ENCODE assay signal across 8 mouse cellular contexts in the genomic region with DNA sequence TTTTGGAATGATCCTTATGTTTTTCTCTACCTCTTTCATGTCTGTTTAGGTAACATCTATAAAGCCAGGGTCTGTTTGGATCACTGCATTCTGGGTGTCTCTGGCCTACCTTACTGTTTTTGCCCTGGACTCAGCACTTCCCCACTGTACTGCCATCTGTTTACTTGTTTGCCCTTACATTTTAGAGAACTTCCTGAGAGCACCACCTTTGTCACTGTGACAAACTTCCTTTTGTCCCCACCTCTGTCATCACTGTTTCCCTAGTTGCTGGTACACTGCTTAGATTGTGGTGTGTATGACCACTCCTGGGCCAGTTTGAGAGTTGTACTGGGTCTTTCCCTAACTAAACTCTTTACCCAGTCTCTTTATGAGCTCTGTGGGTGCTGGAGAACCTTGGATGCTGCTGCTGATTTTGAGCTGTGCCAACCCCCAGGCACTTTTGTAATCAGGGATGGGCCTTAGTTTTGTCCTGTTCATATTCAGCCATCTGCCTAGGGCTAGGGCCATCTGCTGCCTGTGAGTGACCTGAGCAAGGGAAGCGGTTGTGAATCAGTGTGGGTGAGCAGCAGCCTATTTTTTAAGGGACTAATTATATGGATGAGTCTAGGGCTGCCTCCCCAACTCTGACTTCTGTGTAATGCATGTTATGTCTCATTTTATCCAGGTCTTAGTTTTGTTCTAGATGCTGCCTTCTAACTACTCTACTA. TPM values are rescaled to one million over a fixed set of nuclear protein-coding genes. Genes with fewer than 3 reads are reported as not detected.
DNase-seq lines count a peak whose midpoint lies in the region; ATAC-seq and TF ChIP-seq lines count a peak whose summit lies in the region.

No protein-coding gene starts in this region.

- no peak for TF ChIP-seq POLR2A in spleen, adult 2 months (IDR thresholded peaks at IDR 0.05; ENCODE audit: low read depth, low read length)

- H3K4me1 ChIP-seq in spleen, adult 2 months (ENCODE audit: control insufficient read depth, insufficient read depth, insufficient read length): peaks cover 28% of the 10 kb centered on the region
- peaks cover 26% of the 10 kb centered on the region for H3K4me1 ChIP-seq in intestine, embryonic 15.5 days (replicated peaks)
- peaks cover 3% of the 10 kb centered on the region; the same call in 1 of the 2 replicates for H3K4me1 ChIP-seq in neural tube, embryonic 14.5 days (ENCODE audit: control insufficient read depth, insufficient read depth, low read length)

- peak; percentile 51 for DNase-seq in adrenal gland, adult 2 months
- no peak for DNase-seq in adrenal gland, adult 18-20 months (ENCODE audit: low spot score in 2 of 2)
- DNase-seq in spleen, adult 2 months (ENCODE audit: low read depth in 1 of 2, low spot score in 2 of 2): peak in 1 of 2 experiments; percentile 22
- DNase-seq in spleen, postnatal 4 days (ENCODE audit: low spot score in 2 of 2): no peak
- DNase-seq in frontal cortex, postnatal 14 days (ENCODE audit: low spot score in 2 of 2): no peak
- no peak for DNase-seq in adrenal gland, postnatal 25 days

- TF ChIP-seq CTCF in spleen, adult 2 months (IDR thresholded peaks at IDR 0.05; ENCODE audit: extremely low read depth, insufficient read depth, insufficient read length, insufficient replicate concordance): no peak

- H3K9ac ChIP-seq in intestine, embryonic 15.5 days: no peak overlapping the region
- no peak overlapping the region for H3K9ac ChIP-seq in neural tube, embryonic 14.5 days (replicated peaks; ENCODE audit: low read depth, low read length)

- no peaks in the 10 kb centered on the region for H3K9me3 ChIP-seq in intestine, embryonic 15.5 days
- H3K9me3 ChIP-seq in neural tube, embryonic 14.5 days (ENCODE audit: control insufficient read depth, low read length): no peaks in the 10 kb centered on the region

- H3K27ac ChIP-seq in spleen, adult 2 months (ENCODE audit: insufficient read depth, low read length): peak overlapping the region; percentile 67
- H3K27ac ChIP-seq in intestine, embryonic 15.5 days: peak overlapping the region; percentile 24; the same call in 1 of the 2 replicates
- peak overlapping the region; percentile 16; the same call in 1 of the 2 replicates for H3K27ac ChIP-seq in neural tube, embryonic 14.5 days (ENCODE audit: low read depth, low read length)

- no peaks in the 10 kb centered on the region for H3K27me3 ChIP-seq in spleen, adult 2 months (ENCODE audit: control insufficient read depth, insufficient read depth, low read length)
- H3K27me3 ChIP-seq in intestine, embryonic 15.5 days (replicated peaks): no peaks in the 10 kb centered on the region
- no peaks in the 10 kb centered on the region for H3K27me3 ChIP-seq in neural tube, embryonic 14.5 days (ENCODE audit: control insufficient read depth, insufficient read depth, low read length)

- H3K4me2 ChIP-seq in intestine, embryonic 15.5 days (replicated peaks): no peak overlapping the region
- H3K4me2 ChIP-seq in neural tube, embryonic 14.5 days (ENCODE audit: low read depth, low read length): no peak overlapping the region

- no peak overlapping the region for H3K4me3 ChIP-seq in spleen, adult 2 months (ENCODE audit: extremely low read depth, insufficient read depth, insufficient read length)
- no peak overlapping the region for H3K4me3 ChIP-seq in intestine, embryonic 15.5 days (replicated peaks)
- H3K4me3 ChIP-seq in neural tube, embryonic 14.5 days (ENCODE audit: low read depth, low read length): no peak overlapping the region

- ATAC-seq in intestine, embryonic 15.5 days: no peak
- ATAC-seq in neural tube, embryonic 14.5 days (ENCODE audit: low read depth): no peak

- 94% methylated on average over 1 of the region's 1 CpGs for WGBS in spleen, adult 2 months
- WGBS in intestine, embryonic 15.5 days: 58% methylated on average over 1 of the region's 1 CpGs
- WGBS in neural tube, embryonic 14.5 days: 32% methylated on average over 1 of the region's 1 CpGs

- no peaks in the 10 kb centered on the region for H3K36me3 ChIP-seq in spleen, adult 2 months (ENCODE audit: control insufficient read depth, insufficient read depth, low read length)
- no peaks in the 10 kb centered on the region for H3K36me3 ChIP-seq in intestine, embryonic 15.5 days
- no peaks in the 10 kb centered on the region for H3K36me3 ChIP-seq in neural tube, embryonic 14.5 days (ENCODE audit: control insufficient read depth, insufficient read depth, low read length)

RNA-seq across cellular contexts. Expression of a gene that starts 26.2 kb away (rescaled TPM):
- 10 to 100 TPM; 50.4 to 57.8 TPM for total RNA-seq in adrenal gland, adult 2 months (2021)
- 61.5 and 62.6 TPM in 2 replicates for polyA plus RNA-seq in adrenal gland, adult 2 months (2012; rRNA removed)
- total RNA-seq in adrenal gland, adult 18-20 months (2021): 10 to 100 TPM; 48.2 to 56.2 TPM
- 32.0 and 49.8 TPM in 2 replicates for polyA plus RNA-seq in spleen, adult 2 months (2012; rRNA removed)
- polyA plus RNA-seq in intestine, embryonic 15.5 days (2015; fragmentation: Nextera tagmentation; extraction: Ambion mirVana): 16.9 and 18.7 TPM in 2 replicates
- polyA plus RNA-seq in neural tube, embryonic 14.5 days (2014; fragmentation: Nextera tagmentation; extraction: Ambion mirVana): 11.6 and 13.6 TPM in 2 replicates
- total RNA-seq in adrenal gland, postnatal 25 days (2021): 50.2 and 54.2 TPM in 2 replicates

RNA-seq across cellular contexts. Expression of a gene that starts 56.0 kb away (rescaled TPM):
- under 1 TPM in 1 of 2 experiments, not detected in 1; 0.07 TPM for total RNA-seq in adrenal gland, adult 2 months (2021)
- not detected in 2 replicates for polyA plus RNA-seq in adrenal gland, adult 2 months (2012; rRNA removed)
- total RNA-seq in adrenal gland, adult 18-20 months (2021): not detected
- polyA plus RNA-seq in spleen, adult 2 months (2012; rRNA removed): not detected in 2 replicates
- polyA plus RNA-seq in intestine, embryonic 15.5 days (2015; fragmentation: Nextera tagmentation; extraction: Ambion mirVana): 0.10 and 0.15 TPM in 2 replicates
- 3.1 and 3.6 TPM in 2 replicates for polyA plus RNA-seq in neural tube, embryonic 14.5 days (2014; fragmentation: Nextera tagmentation; extraction: Ambion mirVana)
- 0.09 TPM in 1 of 2 replicates, not detected in the other for total RNA-seq in adrenal gland, postnatal 25 days (2021)

Comparison
In these comparisons a context has a peak if more than half of its experiments do, and no peak if none do; other contexts are left out.
1. H3K27ac ChIP-seq: peak in every context shown above with its lines; median percentile 67 in spleen, adult 2 months; 24 in intestine, embryonic 15.5 days; 16 in neural tube, embryonic 14.5 days.